Mouse (Mus musculus) ES-E14 (cell line): ENCODE results near the gene Sat2. TPM values are rescaled to one million over a fixed set of nuclear protein-coding genes. Genes with fewer than 3 reads are reported as not detected.

Source experiments
- DNase-seq: peaks from one replicate; pipeline ENCODE4 v3.0.0-alpha.2; 2013; ENCODE audit warnings: low read depth, low spot score
- H3K27ac ChIP-seq: 2 replicates; pipeline ENCODE4 v1.5.1; 2012; ENCODE audit warnings: low read depth, mild to moderate bottlenecking, low read length, moderate library complexity, mixed read lengths; ENCODE audit not compliant: poor library complexity, insufficient read depth, severe bottlenecking
- H3K36me3 ChIP-seq: 2 replicates; pipeline ENCODE4 v1.6.1; 2012; ENCODE audit warnings: mild to moderate bottlenecking, low read length, moderate library complexity, mixed read lengths; ENCODE audit not compliant: control insufficient read depth, poor library complexity, insufficient read depth, severe bottlenecking
- H3K4me1 ChIP-seq, 2 experiments: fragments of 150-350 bp in 1 of 2; sonication (generic) in 1 of 2; 2 replicates each; pipeline ENCODE4 v1.6.1; 2012; ENCODE audit warnings: low read length in 2 of 2, mild to moderate bottlenecking in 1 of 2, mixed read lengths in 1 of 2; ENCODE audit not compliant: control insufficient read depth in 2 of 2, insufficient read depth in 2 of 2, poor library complexity in 1 of 2
- H3K4me3 ChIP-seq, 2 experiments: fragments of 150-350 bp in 1 of 2; sonication (generic) in 1 of 2; 2 replicates each; pipeline ENCODE4 v1.5.1; 2012; ENCODE audit warnings: low read length in 2 of 2, low read depth in 1 of 2, mild to moderate bottlenecking in 1 of 2, mixed read lengths in 1 of 2; ENCODE audit not compliant: insufficient read depth in 1 of 2, poor library complexity in 1 of 2, severe bottlenecking in 1 of 2
- H3K9ac ChIP-seq: 2 replicates; pipeline ENCODE4 v1.6.1; 2012; ENCODE audit warnings: low read depth, mild to moderate bottlenecking, low read length, mixed read lengths; ENCODE audit not compliant: poor library complexity, insufficient read depth, severe bottlenecking
- H3K9me3 ChIP-seq: fragments of 150-350 bp; sonication (generic); 2 replicates; pipeline ENCODE4 v1.6.1; 2012; ENCODE audit warnings: low read depth, mild to moderate bottlenecking, low read length; ENCODE audit not compliant: control insufficient read depth, insufficient read depth
- CHD2 ChIP-seq: IDR thresholded peaks from 2 replicates; pipeline ENCODE4 v1.6.1; 2014; ENCODE audit warnings: mild to moderate bottlenecking, low read depth, low read length, inconsistent platforms
- HCFC1 ChIP-seq: IDR thresholded peaks from 2 replicates; pipeline ENCODE4 v1.6.1; 2012; ENCODE audit warnings: low read length, inconsistent platforms, borderline replicate concordance; ENCODE audit not compliant: insufficient read depth
- MAFK ChIP-seq: IDR thresholded peaks from 2 replicates; pipeline ENCODE4 v1.6.1; 2014; ENCODE audit warnings: mild to moderate bottlenecking, low read depth, low read length, inconsistent platforms; ENCODE audit not compliant: insufficient read depth
- ZC3H11A ChIP-seq: IDR thresholded peaks from 2 replicates; pipeline ENCODE4 v1.6.1; 2012; ENCODE audit warnings: low read depth, mild to moderate bottlenecking, inconsistent platforms, low read length, borderline replicate concordance
- ZNF384 ChIP-seq: IDR thresholded peaks from 2 replicates; pipeline ENCODE4 v1.6.1; 2012; ENCODE audit warnings: low read depth, low read length, inconsistent platforms
- in situ Hi-C, 2 experiments: fragments of 600-800 bp; cut with MboI; formaldehyde crosslinking; loops; one replicate each; pipeline ENCODE4 v1.15.1; 2025; ENCODE audit warnings: low sequenced_read_pairs in 2 of 2, inconsistent platforms in 1 of 2; ENCODE audit not compliant: unreplicated experiment in 2 of 2
- total RNA-seq: library from RNA; depleted of rRNA; stranded (reverse); fragments of 300-350 nt; gene quantifications from 2 replicates; pipeline ENCODE4 v1.2.3, GENCODE M21; 2012

The Sat2 gene
- total RNA-seq, 1 experiment, result 3.6 TPM

DNA sequence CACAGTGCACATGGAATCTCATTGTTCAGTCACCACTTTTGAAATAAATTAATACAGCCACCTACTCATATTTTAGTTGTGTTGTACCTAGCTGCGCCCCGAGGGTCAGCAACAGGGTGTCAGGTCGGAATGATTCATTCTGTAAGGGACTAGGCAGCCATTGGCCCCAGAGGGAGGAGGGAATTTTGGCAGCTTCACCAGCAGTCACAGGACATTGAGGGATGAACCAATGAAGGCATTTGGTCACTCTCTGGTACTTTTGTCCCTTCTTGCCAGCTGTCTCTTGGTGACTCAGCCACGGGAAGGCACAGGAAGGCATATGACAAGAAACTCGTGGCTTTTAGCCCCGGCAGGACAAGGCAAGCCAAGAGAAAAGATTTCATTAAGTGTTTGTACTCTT, 42.0 kb downstream of the Sat2 start:
- Histone ChIP-seq H3K27ac (peak overlapping the region; percentile 96; the same call in 1 of the 2 replicates), H3K4me1 (peaks cover 0 to 10% of the 10 kb centered on the region in 2 experiments; a peak in 1 of 4 replicates), H3K9ac (peak overlapping the region; percentile 81; the same call in 1 of the 2 replicates), H3K36me3 (peaks cover 27% of the 10 kb centered on the region), H3K4me3 (no peak overlapping the region), H3K9me3 (no peaks in the 10 kb centered on the region)
- in situ Hi-C loops, result no loop called here
- no peak for TF ChIP-seq CHD2
- no peak for TF ChIP-seq HCFC1
- no peak for TF ChIP-seq MAFK
- no peak for TF ChIP-seq ZC3H11A
- no peak for TF ChIP-seq ZNF384
- no peak for DNase-seq

DNA sequence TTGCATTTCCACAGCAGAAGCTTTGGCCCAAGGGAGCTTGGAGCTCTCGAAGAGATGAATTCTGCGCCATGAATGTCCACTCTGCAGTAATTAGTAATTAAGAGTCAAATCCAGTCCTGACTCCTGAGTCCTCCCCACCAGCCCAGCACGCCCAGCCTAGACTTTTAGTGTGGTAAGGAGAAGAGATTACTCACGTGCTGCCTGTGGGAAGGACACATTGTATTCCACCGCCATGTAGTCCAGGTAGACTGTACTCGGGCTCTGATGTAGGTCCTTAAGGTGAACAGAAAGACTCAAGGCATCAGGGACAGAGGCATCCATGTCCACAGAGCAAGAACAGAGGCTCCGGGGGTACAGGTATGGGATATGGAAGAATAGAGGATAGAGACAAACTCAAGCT, 43.0 kb downstream of the Sat2 start:
- Histone ChIP-seq H3K4me1 (peaks cover 0 to 11% of the 10 kb centered on the region in 2 experiments; a peak in 1 of 4 replicates), H3K27ac (no peak overlapping the region; the same call in 1 of the 2 replicates), H3K36me3 (peaks cover 36% of the 10 kb centered on the region), H3K9me3 (no peaks in the 10 kb centered on the region), H3K4me3 (no peak overlapping the region), H3K9ac (no peak overlapping the region)
- TF ChIP-seq ZNF384 (no peak), CHD2 (no peak), ZC3H11A (no peak), HCFC1 (no peak), MAFK (no peak)
- in situ Hi-C loops, result no loop called here
- DNase-seq, result no peak

DNA sequence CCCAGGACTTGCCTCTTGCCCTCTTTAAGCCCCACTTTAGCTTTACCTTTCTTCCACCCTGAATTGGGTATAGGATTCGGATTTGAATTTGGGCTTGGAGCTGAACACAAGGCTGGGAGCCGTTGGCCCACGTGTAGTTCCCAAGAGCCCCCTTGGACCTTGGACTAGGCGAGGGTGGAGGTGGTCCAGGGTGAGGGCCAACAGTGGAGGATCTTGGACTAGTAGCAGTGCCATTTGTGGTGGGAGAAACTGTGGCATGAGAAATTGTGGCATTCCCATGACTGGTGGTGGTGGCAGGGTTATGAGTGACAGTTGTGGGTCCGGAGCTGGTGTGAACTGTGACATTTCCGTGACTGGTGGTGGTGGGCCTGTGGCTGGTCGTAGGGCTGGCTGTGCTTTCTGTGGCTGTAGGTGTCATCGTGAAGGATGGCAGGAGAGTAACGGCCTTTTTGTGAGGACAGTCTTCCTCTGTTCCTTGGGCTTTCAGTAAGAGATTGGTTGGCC, 43.7 kb downstream of the Sat2 start:
- H3K9ac ChIP-seq, result peak overlapping the region; percentile 64
- peaks cover 42% of the 10 kb centered on the region for H3K36me3 ChIP-seq
- peak overlapping the region in 1 of 2 experiments; percentile 37; a peak in 2 of 4 replicates for H3K4me3 ChIP-seq
- H3K9me3 ChIP-seq, result no peaks in the 10 kb centered on the region
- in situ Hi-C loops, result no loop called here
- H3K4me1 ChIP-seq, result peaks cover 0 to 11% of the 10 kb centered on the region in 2 experiments; a peak in 1 of 4 replicates
- TF ChIP-seq HCFC1, result 0 out of 2 replicates have a peak, but pooled peaks have one; percentile 22
- TF ChIP-seq ZC3H11A, result no peak
- no peak for TF ChIP-seq ZNF384
- peak overlapping the region; percentile 86 for H3K27ac ChIP-seq
- no peak for DNase-seq

DNA sequence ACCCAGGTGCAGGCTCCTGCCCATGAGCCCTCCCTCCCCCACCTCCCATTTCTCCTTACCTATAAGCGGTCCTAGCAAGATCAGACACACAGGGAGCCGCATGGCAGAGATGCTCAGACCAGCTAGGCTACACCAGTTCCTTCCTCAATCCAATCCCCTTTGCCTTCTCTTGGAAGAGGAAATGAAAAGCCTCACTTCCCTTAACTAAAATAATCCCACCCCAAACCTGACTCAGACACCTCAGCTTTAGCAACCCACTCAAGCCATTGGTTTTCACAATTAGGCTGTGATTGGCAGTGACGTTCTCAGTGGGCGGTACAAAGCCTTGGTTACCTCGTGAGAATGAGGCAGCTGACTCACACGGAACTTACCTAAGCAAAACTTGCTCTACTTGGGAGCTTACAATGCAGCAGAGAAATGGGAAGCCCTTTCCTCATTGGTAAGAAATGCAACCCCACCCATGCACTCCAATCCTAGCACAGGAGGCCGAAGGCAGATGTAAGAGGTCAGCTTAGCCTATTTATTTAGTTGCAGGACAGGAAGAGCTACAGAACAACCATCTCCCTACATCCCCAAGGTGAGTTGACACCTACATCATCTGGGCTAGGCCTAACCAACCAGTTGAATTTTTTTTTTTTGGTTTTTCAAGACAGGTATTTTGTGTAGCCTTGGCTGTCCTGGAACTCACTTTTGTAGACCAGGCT, 44.3 kb downstream of the Sat2 start, which contains the start of gene Cd68:
Gene Cd68, minus strand, starts transcription at position 193 of the 704 bp plus-strand sequence.
- no peaks in the 10 kb centered on the region for H3K9me3 ChIP-seq
- peak within 1 kb of the TSS in 1 of 2 experiments; percentile 37; a peak in 2 of 4 replicates for H3K4me3 ChIP-seq
- H3K27ac ChIP-seq, result peak within 1 kb of the TSS; percentile 86
- DNase-seq, result peak; percentile 93
- TF ChIP-seq ZNF384 (no peak; the same call in 1 of the 2 replicates), MAFK (peak; percentile 70; the same call in 1 of the 2 replicates), HCFC1 (0 out of 2 replicates have a peak, but pooled peaks have one; percentile 38), ZC3H11A (no peak), CHD2 (peak; percentile 83)
- peaks cover 0 to 11% of the 10 kb centered on the region in 2 experiments; a peak in 1 of 4 replicates for H3K4me1 ChIP-seq
- peaks cover 48% of the 10 kb centered on the region for H3K36me3 ChIP-seq
- peak within 1 kb of the TSS; percentile 64 for H3K9ac ChIP-seq
- in situ Hi-C loops, result no loop called here
